Mouse (Mus musculus): ENCODE data around the gene Anapc11. TPM values are rescaled to one million over a fixed set of nuclear protein-coding genes. Genes with fewer than 3 reads are reported as not detected.
A peak's percentile ranks its signal among the peaks of the same experiment; 100 is the strongest.

Anapc11 gene
- polyA plus RNA-seq, 1 experiment from 2014 or later: 178 TPM

GRCm38 (mm10) chr11:120588531-120588930 lies 9.7 kb upstream of the Anapc11 start:
- H3K4me2 ChIP-seq (replicated peaks): no peak overlapping the region
- H3K4me1 ChIP-seq (replicated peaks): no peaks in the 10 kb centered on the region
- H3K27me3 ChIP-seq (replicated peaks): no peaks in the 10 kb centered on the region
- no peak overlapping the region for H3K4me3 ChIP-seq (replicated peaks)
- no peak for ATAC-seq
- no peak overlapping the region for H3K27ac ChIP-seq
- H3K36me3 ChIP-seq: peaks cover 37% of the 10 kb centered on the region
- H3K9ac ChIP-seq: no peak overlapping the region
- 87% methylated on average over 6 of the region's 6 CpGs for WGBS
- H3K9me3 ChIP-seq: no peaks in the 10 kb centered on the region

- peak overlapping the region; percentile 92 for H3K4me2 ChIP-seq (replicated peaks)
- H3K4me1 ChIP-seq (replicated peaks): peaks cover 19% of the 10 kb centered on the region
- H3K4me3 ChIP-seq (replicated peaks): peak overlapping the region; percentile 97
- ATAC-seq: peak; percentile 53
- peaks cover 41% of the 10 kb centered on the region for H3K36me3 ChIP-seq
- peak overlapping the region; percentile 92 for H3K27ac ChIP-seq
- peak overlapping the region; percentile 99 for H3K9ac ChIP-seq
- WGBS: 2% methylated on average over 99 of the region's 99 CpGs
- H3K27me3 ChIP-seq (replicated peaks): no peaks in the 10 kb centered on the region
- no peaks in the 10 kb centered on the region for H3K9me3 ChIP-seq
These were observed 683 bp upstream of the Anapc11 start for GRCm38 (mm10) chr11:120597240-120598235.

GRCm38 (mm10) chr11:120598990-120599549 lies 849 bp downstream of the Anapc11 start:
- H3K9me3 ChIP-seq: no peaks in the 10 kb centered on the region
- H3K27me3 ChIP-seq (replicated peaks): no peaks in the 10 kb centered on the region
- H3K9ac ChIP-seq: peak overlapping the region; percentile 99
- H3K27ac ChIP-seq: peak overlapping the region; percentile 75
- 45% methylated on average over 17 of the region's 17 CpGs for WGBS
- peak overlapping the region; percentile 82 for H3K4me2 ChIP-seq (replicated peaks)
- H3K4me3 ChIP-seq (replicated peaks): peak overlapping the region; percentile 97
- ATAC-seq: no peak
- H3K4me1 ChIP-seq (replicated peaks): peaks cover 19% of the 10 kb centered on the region
- peaks cover 29% of the 10 kb centered on the region for H3K36me3 ChIP-seq

- peaks cover 25% of the 10 kb centered on the region for H3K36me3 ChIP-seq
- H3K9ac ChIP-seq: no peak overlapping the region
- H3K27ac ChIP-seq: no peak overlapping the region
- no peak for ATAC-seq
- no peaks in the 10 kb centered on the region for H3K9me3 ChIP-seq
- no peak overlapping the region for H3K4me2 ChIP-seq (replicated peaks)
- peaks cover 19% of the 10 kb centered on the region for H3K4me1 ChIP-seq (replicated peaks)
- 98% methylated on average over 3 of the region's 3 CpGs for WGBS
- no peaks in the 10 kb centered on the region for H3K27me3 ChIP-seq (replicated peaks)
- no peak overlapping the region for H3K4me3 ChIP-seq (replicated peaks)
These were observed 2.5 kb downstream of the Anapc11 start for GRCm38 (mm10) chr11:120600716-120601115.

- H3K9ac ChIP-seq: no peak overlapping the region
- no peaks in the 10 kb centered on the region for H3K9me3 ChIP-seq
- H3K36me3 ChIP-seq: peaks cover 15% of the 10 kb centered on the region; the same call in 1 of the 2 replicates
- no peak overlapping the region for H3K27ac ChIP-seq
- no peak overlapping the region for H3K4me3 ChIP-seq (replicated peaks)
- WGBS: 72% methylated on average over 2 of the region's 2 CpGs
- no peak for ATAC-seq
- no peak overlapping the region for H3K4me2 ChIP-seq (replicated peaks)
- H3K27me3 ChIP-seq (replicated peaks): no peaks in the 10 kb centered on the region
- H3K4me1 ChIP-seq (replicated peaks): peaks cover 20% of the 10 kb centered on the region
These were observed 5.3 kb downstream of the Anapc11 start for GRCm38 (mm10) chr11:120603545-120603944.

GRCm38 (mm10) chr11:120605667-120606066 lies 7.4 kb downstream of the Anapc11 start:
- Histone ChIP-seq H3K36me3 (peaks cover 15% of the 10 kb centered on the region), H3K9me3 (no peaks in the 10 kb centered on the region), H3K4me1 (replicated peaks) (peaks cover 21% of the 10 kb centered on the region), H3K4me3 (replicated peaks) (no peak overlapping the region), H3K4me2 (replicated peaks) (no peak overlapping the region), H3K27ac (no peak overlapping the region), H3K9ac (no peak overlapping the region), H3K27me3 (replicated peaks) (no peaks in the 10 kb centered on the region)
- 88% methylated on average over 7 of the region's 7 CpGs for WGBS
- ATAC-seq: no peak

GRCm38 (mm10) chr11:120606764-120607163 lies 8.5 kb downstream of the Anapc11 start:
- peaks cover 17% of the 10 kb centered on the region for H3K36me3 ChIP-seq

GRCm38 (mm10) chr11:120608241-120609034 lies 10.2 kb downstream of the Anapc11 start, which contains the start of gene Npb:
Gene Npb, plus strand, starts transcription at chr11:120608477.
- Histone ChIP-seq H3K27ac (0 out of 2 replicates have a peak within 1 kb of the TSS, but pooled peaks have one; percentile 22), H3K9me3 (no peaks in the 10 kb centered on the region), H3K9ac (peak within 1 kb of the TSS; percentile 54), H3K4me2 (replicated peaks) (peak within 1 kb of the TSS; percentile 79), H3K36me3 (peaks cover 33% of the 10 kb centered on the region), H3K27me3 (replicated peaks) (no peaks in the 10 kb centered on the region), H3K4me1 (replicated peaks) (peaks cover 21% of the 10 kb centered on the region), H3K4me3 (replicated peaks) (peak within 1 kb of the TSS; percentile 34)
- ATAC-seq: peak; percentile 42
- 5% methylated on average over 45 of the region's 45 CpGs for WGBS

More at GRCm38 (mm10) chr11:120606764-120607163, 8.5 kb downstream of the Anapc11 start:
- Histone ChIP-seq H3K27me3 (replicated peaks) (no peaks in the 10 kb centered on the region), H3K9ac (no peak overlapping the region), H3K9me3 (no peaks in the 10 kb centered on the region), H3K4me2 (replicated peaks) (no peak overlapping the region), H3K4me3 (replicated peaks) (no peak overlapping the region), H3K4me1 (replicated peaks) (peaks cover 21% of the 10 kb centered on the region), H3K27ac (no peak overlapping the region)
- WGBS: 76% methylated on average over 4 of the region's 4 CpGs
- ATAC-seq: no peak

- Histone ChIP-seq H3K4me2 (replicated peaks) (peak overlapping the region; percentile 79), H3K27me3 (replicated peaks) (no peaks in the 10 kb centered on the region), H3K36me3 (peaks cover 38% of the 10 kb centered on the region), H3K27ac (no peak overlapping the region), H3K4me3 (replicated peaks) (peak overlapping the region; percentile 34; the same call in 1 of the 2 replicates), H3K9ac (peak overlapping the region; percentile 54; the same call in 1 of the 2 replicates), H3K4me1 (replicated peaks) (peaks cover 24% of the 10 kb centered on the region), H3K9me3 (no peaks in the 10 kb centered on the region)
- peak; percentile 79 for ATAC-seq
- 35% methylated on average over 8 of the region's 8 CpGs for WGBS
These were observed 11.0 kb downstream of the Anapc11 start for GRCm38 (mm10) chr11:120609250-120609649.

- H3K4me3 ChIP-seq (replicated peaks): no peak overlapping the region
- H3K4me1 ChIP-seq (replicated peaks): peaks cover 24% of the 10 kb centered on the region
- no peaks in the 10 kb centered on the region for H3K9me3 ChIP-seq
- no peak overlapping the region for H3K9ac ChIP-seq
- no peak for ATAC-seq
- H3K27ac ChIP-seq: no peak overlapping the region
- WGBS: 80% methylated on average over 9 of the region's 9 CpGs
- no peaks in the 10 kb centered on the region for H3K27me3 ChIP-seq (replicated peaks)
- H3K4me2 ChIP-seq (replicated peaks): no peak overlapping the region
- peaks cover 29% of the 10 kb centered on the region for H3K36me3 ChIP-seq
These were observed 12.3 kb downstream of the Anapc11 start for GRCm38 (mm10) chr11:120610477-120611046.

GRCm38 (mm10) chr11:120612763-120613162 lies 14.5 kb downstream of the Anapc11 start:
- H3K27ac ChIP-seq: no peak overlapping the region
- no peak overlapping the region for H3K9ac ChIP-seq
- 50% methylated on average over 6 of the region's 6 CpGs for WGBS
- ATAC-seq: no peak
- peaks cover 28% of the 10 kb centered on the region for H3K4me1 ChIP-seq (replicated peaks)
- H3K36me3 ChIP-seq: peaks cover 29% of the 10 kb centered on the region
- H3K4me2 ChIP-seq (replicated peaks): no peak overlapping the region
- H3K27me3 ChIP-seq (replicated peaks): no peaks in the 10 kb centered on the region
- no peak overlapping the region for H3K4me3 ChIP-seq (replicated peaks)
- H3K9me3 ChIP-seq: no peaks in the 10 kb centered on the region

All from intestine, embryonic 15.5 days (tissue).